Mouse (Mus musculus) mesoderm, embryonic 11.5 days (tissue): ENCODE results near the gene Amotl1.
A peak's percentile ranks its signal among the peaks of the same experiment; 100 is the strongest.
"Not testable (repeated sequence)": the region's sequence is repeated elsewhere in the genome, so short reads cannot be mapped to it uniquely, and the experiment has no call there.

Experiments used
- DNase-seq: peaks from one replicate; pipeline ENCODE4 v3.0.0-alpha.2; 2012; ENCODE audit warnings: low read depth, low spot score

Amotl1 gene

GRCm38 (mm10) chr9:14604363-14604762, 40.5 kb downstream of the Amotl1 start:
- DNase-seq = no peak

- DNase-seq = no peak
These were observed 41.4 kb downstream of the Amotl1 start for GRCm38 (mm10) chr9:14603475-14603874.

- DNase-seq = no peak
These were observed 45.1 kb downstream of the Amotl1 start for GRCm38 (mm10) chr9:14599799-14600198.

GRCm38 (mm10) chr9:14598157-14598556, 46.7 kb downstream of the Amotl1 start:
- no peak for DNase-seq

- no peak for DNase-seq
These were observed 47.4 kb downstream of the Amotl1 start for GRCm38 (mm10) chr9:14597429-14597828.

GRCm38 (mm10) chr9:14596858-14597257, 48.0 kb downstream of the Amotl1 start:
- no peak for DNase-seq

- no peak for DNase-seq
These were observed 48.4 kb downstream of the Amotl1 start for GRCm38 (mm10) chr9:14596427-14596826.

- no peak for DNase-seq
These were observed 49.0 kb downstream of the Amotl1 start for GRCm38 (mm10) chr9:14595893-14596292.

- DNase-seq = no peak
These were observed 51.0 kb downstream of the Amotl1 start for GRCm38 (mm10) chr9:14593880-14594279.

- DNase-seq = no peak
These were observed 54.2 kb downstream of the Amotl1 start for GRCm38 (mm10) chr9:14590666-14591065.

- DNase-seq = no peak
These were observed 56.2 kb downstream of the Amotl1 start for GRCm38 (mm10) chr9:14588690-14589089.

- peak; percentile 57 for DNase-seq
These were observed 59.2 kb downstream of the Amotl1 start for GRCm38 (mm10) chr9:14585702-14586101.

GRCm38 (mm10) chr9:14578960-14579359, 65.9 kb downstream of the Amotl1 start:
- DNase-seq = no peak

GRCm38 (mm10) chr9:14576359-14576758, 68.5 kb downstream of the Amotl1 start:
- not testable (repeated sequence) for DNase-seq

GRCm38 (mm10) chr9:14574760-14575399, 70.0 kb downstream of the Amotl1 start:
- no peak for DNase-seq

GRCm38 (mm10) chr9:14569175-14569975, 75.5 kb downstream of the Amotl1 start:
- DNase-seq = no peak

GRCm38 (mm10) chr9:14568487-14568886, 76.4 kb downstream of the Amotl1 start:
- no peak for DNase-seq

GRCm38 (mm10) chr9:14564486-14564885, 80.4 kb downstream of the Amotl1 start:
- DNase-seq = no peak

GRCm38 (mm10) chr9:14563351-14563750, 81.5 kb downstream of the Amotl1 start:
- no peak for DNase-seq

- no peak for DNase-seq
These were observed 84.3 kb downstream of the Amotl1 start for GRCm38 (mm10) chr9:14560545-14560944.

- DNase-seq = no peak
These were observed 84.9 kb downstream of the Amotl1 start for GRCm38 (mm10) chr9:14559996-14560395.

- DNase-seq = no peak
These were observed 85.4 kb downstream of the Amotl1 start for GRCm38 (mm10) chr9:14559430-14559829.

GRCm38 (mm10) chr9:14558332-14558731, 86.5 kb downstream of the Amotl1 start:
- no peak for DNase-seq
